Mouse (Mus musculus) hindlimb bud, embryonic 11.5 days (tissue): ENCODE data around the gene Dcaf5.

Experiments used
- DNase-seq: peaks from one replicate; pipeline ENCODE4 v3.0.0-alpha.2; 2012; ENCODE audit warnings: low read depth, low spot score; ENCODE audit errors: extremely low spot score

Gene Dcaf5

GRCm38 (mm10) chr12:80285890-80286289, 150.5 kb downstream of the Dcaf5 start:
- no peak for DNase-seq
